Mouse (Mus musculus) spleen, adult 12 weeks (tissue): ENCODE results near the gene Dnali1.

Experiments used
- DNase-seq: peaks from one replicate; pipeline ENCODE4 v3.0.0; 2022; ENCODE audit warnings: low spot score

Gene Dnali1

DNA sequence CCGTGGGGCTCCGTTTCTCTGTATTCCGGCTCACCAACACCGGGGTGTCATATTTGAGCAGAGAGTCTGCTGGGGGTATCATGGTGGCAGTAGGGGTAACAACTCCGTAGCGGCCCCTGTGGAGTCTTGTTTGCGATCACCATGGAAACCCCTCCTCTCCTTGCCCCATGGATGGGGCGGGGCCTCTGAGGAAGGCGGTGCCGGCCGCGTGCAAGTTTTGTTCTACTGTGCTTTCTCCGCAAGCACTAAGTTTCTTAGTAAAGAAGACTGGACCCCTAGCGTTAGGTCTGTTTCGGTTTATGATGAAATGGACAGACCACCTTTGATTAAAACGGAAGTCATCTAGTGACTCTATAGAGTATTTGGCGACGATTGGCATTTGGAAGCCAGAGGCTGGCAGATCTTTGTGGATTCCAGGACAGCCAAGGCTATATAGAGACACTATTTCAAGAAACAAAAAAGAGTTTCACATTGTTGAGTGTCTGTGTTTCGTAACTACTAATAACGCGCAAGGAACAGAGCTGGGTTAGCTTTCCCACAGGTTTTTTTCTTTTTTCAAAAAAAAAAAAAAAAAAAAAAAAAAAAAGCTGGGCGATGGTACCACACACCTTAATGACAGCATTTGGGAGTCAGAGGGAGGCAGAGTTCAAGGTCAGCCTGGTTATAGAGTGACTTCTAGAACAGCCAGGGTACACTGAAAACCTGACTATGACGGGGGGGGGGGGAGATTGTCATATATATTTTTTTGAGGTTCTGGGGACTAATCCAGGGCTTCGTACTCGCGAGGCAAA lies at the start of gene Dnali1:
Dnali1 (minus strand) TSS at position 187 of the 791 bp plus-strand sequence.
- DNase-seq, result peak; percentile 22

GRCm38 (mm10) chr4:125115081-125115480 lies 49.6 kb upstream of the Dnali1 start:
- DNase-seq, result no peak

GRCm38 (mm10) chr4:125114638-125115037 lies 49.1 kb upstream of the Dnali1 start:
- DNase-seq, result peak; percentile 52

GRCm38 (mm10) chr4:125105354-125105753 lies 39.9 kb upstream of the Dnali1 start:
- no peak for DNase-seq

GRCm38 (mm10) chr4:125101334-125101733 lies 35.8 kb upstream of the Dnali1 start:
- no peak for DNase-seq

- peak; percentile 75 for DNase-seq
Measured at GRCm38 (mm10) chr4:125099458-125099857, 34.0 kb upstream of the Dnali1 start.

DNA sequence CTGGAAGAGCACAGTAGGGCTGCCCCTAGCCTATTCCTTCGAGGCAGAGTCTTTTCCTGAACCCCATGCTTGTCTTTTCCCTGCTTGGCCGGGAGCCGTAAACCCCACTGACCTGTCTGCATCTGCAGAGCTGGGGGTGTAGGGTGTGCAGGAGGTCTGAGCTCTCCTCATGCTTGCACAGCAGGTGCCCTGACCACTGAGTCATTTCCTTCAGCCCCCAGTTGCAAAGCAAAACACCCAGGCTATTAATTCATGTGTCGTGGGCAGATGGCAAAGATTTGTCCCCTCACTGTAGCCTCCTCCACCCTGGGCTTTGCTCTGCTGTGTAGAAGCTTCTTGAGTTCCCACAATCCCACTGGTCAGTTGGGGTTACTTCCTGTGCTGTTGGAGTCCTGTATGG lies 31.9 kb upstream of the Dnali1 start:
- DNase-seq, result no peak

- no peak for DNase-seq
Measured at GRCm38 (mm10) chr4:125096066-125096465, 30.6 kb upstream of the Dnali1 start.

- DNase-seq, result no peak
Measured at GRCm38 (mm10) chr4:125093031-125093430, 27.5 kb upstream of the Dnali1 start.

GRCm38 (mm10) chr4:125085346-125085841 lies 19.9 kb upstream of the Dnali1 start:
- no peak for DNase-seq

DNA sequence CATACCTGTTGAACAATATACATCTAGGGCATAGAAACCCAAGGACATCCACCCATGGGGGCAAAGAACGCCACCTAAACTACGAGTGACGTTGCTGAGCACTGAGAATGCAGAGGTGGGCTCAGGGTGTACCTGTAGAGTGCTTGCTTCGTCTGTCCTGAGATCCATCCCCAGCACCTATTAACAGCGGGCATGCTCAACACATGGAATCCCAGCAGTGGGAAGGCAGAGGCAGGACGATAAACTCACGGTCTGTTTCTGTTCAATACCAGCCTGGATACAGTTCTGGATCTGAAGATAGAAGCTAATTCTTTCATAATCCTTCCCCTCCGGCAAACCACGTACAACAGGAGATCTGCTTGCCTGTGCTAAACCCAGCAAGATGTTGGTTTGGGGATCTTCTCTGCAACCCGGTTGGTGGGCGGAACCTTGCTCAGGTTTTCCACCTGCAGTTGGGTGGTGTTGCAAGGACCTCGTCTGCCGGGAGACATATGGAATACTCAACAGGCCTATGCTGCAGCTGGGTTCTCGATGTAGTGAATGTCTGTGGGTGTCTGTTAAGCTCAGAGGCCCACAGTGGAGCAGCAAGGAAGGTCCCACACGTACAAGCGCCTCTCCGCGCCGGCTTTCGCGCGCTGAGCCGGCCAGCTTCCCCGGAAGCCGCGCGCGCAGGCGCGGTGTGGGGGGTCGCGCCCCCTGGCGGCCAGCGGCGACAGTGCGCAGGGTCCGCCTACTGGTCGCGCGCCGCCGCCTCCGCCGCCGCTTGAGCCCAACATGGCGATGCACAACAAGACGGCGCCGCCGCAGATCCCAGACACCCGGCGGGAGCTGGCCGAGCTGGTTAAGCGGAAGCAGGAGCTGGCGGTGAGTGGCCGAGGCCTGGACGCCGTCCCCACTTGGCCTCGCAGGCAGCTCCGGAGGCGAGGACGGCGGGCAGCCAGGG lies 19.2 kb upstream of the Dnali1 start, which contains the start of gene Meaf6:
Meaf6 (plus strand) TSS at position 732 of the 943 bp plus-strand sequence.
- peak; percentile 94 for DNase-seq

- DNase-seq, result no peak
Measured at GRCm38 (mm10) chr4:125078698-125079097, 13.2 kb upstream of the Dnali1 start.

- no peak for DNase-seq
Measured at GRCm38 (mm10) chr4:125077700-125078099, 12.2 kb upstream of the Dnali1 start.

DNA sequence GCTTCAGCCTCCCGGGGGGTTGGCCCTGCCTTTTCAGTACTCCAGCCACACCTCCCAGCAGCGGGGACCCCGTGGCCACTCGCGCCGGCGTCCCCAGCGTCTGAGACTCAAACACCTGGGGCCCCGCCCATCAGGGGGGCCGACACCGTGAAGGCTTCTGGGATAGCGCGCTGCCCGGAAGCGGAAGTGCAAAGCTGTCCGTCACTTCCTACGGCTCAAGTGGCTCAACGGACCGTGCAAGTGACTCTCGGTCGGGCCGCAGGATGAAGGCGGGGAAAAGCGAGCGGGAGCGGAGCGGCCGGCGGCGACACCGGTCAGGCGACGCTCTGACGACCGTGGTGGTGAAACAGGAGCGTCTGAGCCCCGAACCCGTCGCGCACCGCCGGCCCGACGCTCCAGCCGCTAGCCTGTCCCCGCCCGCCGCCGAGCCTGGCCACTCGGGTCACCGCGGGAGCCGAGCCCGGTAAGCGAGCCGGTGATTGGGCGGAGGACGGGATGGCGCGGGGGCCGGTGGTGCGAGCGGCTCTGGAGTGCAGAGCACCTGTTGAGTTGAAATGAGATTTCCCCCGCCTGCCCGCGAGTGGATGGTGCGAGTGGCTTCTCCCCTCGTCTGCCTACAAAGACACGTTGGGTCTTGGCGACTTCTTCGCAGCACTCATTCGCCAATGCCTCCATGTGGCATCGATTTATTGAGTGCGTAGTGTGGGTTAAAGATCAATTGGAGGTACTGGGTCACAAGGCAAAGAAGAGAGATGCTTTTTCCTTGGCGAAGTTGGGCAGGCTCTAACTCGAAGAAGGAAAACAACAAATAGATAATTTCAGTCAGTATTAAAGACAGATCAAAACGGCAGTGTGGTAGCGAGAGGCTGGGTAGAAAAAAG lies 1.2 kb upstream of the Dnali1 start, which contains the start of gene Snip1:
Snip1 (plus strand) TSS at position 183 of the 881 bp plus-strand sequence.
- peak; percentile 88 for DNase-seq

DNA sequence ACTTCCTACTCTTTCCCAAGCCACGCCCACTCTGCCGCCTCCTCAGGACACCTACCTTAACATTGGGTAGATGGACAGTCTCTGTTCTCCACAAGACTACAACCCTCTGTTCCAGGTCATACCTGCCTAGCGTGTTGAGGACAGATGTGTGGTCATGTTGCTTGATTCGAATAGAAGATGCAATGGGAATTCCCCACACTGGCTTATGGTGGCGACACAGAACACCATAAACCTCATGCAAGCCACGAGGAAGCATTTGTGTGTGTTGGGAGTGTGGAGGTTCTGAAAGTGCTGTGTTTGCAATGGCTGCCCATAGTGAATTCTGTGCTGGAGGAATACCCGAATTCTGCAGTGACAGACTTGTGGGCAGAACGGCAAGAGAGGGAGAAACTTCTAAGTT lies 1.7 kb downstream of the Dnali1 start:
- DNase-seq, result no peak

- DNase-seq, result peak; percentile 27
Measured at GRCm38 (mm10) chr4:125059025-125059424, 6.5 kb downstream of the Dnali1 start.

- DNase-seq, result no peak
Measured at GRCm38 (mm10) chr4:125058033-125058432, 7.5 kb downstream of the Dnali1 start.

- DNase-seq, result no peak
Measured at GRCm38 (mm10) chr4:125057273-125057672, 8.2 kb downstream of the Dnali1 start.

GRCm38 (mm10) chr4:125056476-125056875 lies 9.0 kb downstream of the Dnali1 start:
- no peak for DNase-seq

GRCm38 (mm10) chr4:125055385-125055784 lies 10.1 kb downstream of the Dnali1 start:
- DNase-seq, result no peak

GRCm38 (mm10) chr4:125044454-125044853 lies 21.0 kb downstream of the Dnali1 start:
- no peak for DNase-seq
